Mouse (Mus musculus) ES-E14 (cell line): ENCODE data around the gene 4833420G17Rik.

Experiments
- CHD2 ChIP-seq: IDR thresholded peaks from 2 replicates; pipeline ENCODE4 v1.6.1; 2014; ENCODE audit warnings: mild to moderate bottlenecking, low read depth, low read length, inconsistent platforms
- MAFK ChIP-seq: IDR thresholded peaks from 2 replicates; pipeline ENCODE4 v1.6.1; 2014; ENCODE audit warnings: mild to moderate bottlenecking, low read depth, low read length, inconsistent platforms; ENCODE audit not compliant: insufficient read depth
- ZC3H11A ChIP-seq: IDR thresholded peaks from 2 replicates; pipeline ENCODE4 v1.6.1; 2012; ENCODE audit warnings: low read depth, mild to moderate bottlenecking, inconsistent platforms, low read length, borderline replicate concordance
- ZNF384 ChIP-seq: IDR thresholded peaks from 2 replicates; pipeline ENCODE4 v1.6.1; 2012; ENCODE audit warnings: low read depth, low read length, inconsistent platforms

DNA sequence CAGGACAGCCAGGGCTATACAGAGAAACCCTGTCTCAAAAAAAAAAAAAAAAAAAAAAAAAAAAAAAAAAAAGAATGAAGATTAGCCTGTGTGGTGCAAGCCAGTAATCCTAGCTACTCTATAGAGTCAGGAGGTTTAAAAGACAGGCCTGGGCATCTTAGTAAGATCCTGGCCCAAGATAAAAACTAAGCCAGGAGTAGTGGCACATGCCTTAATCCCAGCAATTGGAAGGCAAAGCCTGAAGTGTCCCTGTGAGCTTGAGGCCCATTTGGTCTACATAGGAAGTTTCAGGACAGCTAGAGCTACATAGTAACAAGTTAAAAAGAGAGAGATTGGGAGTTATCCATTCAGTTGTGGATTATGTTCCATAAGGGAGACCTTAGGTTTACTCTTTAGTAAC lies 7.5 kb upstream of the 4833420G17Rik start:
- TF ChIP-seq CHD2 (no peak), ZC3H11A (no peak), MAFK (no peak), ZNF384 (no peak)
